Mouse (Mus musculus) heart, adult 18-20 months (tissue): ENCODE results near the gene Crip1. TPM values are rescaled to one million over a fixed set of nuclear protein-coding genes. Genes with fewer than 3 reads are reported as not detected.
A peak's percentile ranks its signal among the peaks of the same experiment; 100 is the strongest.

ENCODE experiments used
- DNase-seq, 2 experiments: peaks; one replicate each; pipeline ENCODE4 v3.0.0; 2021 to 2022; ENCODE audit warnings: mixed read lengths in 1 of 2
- total RNA-seq, 2 experiments: library from RNA; stranded (reverse); gene quantifications; 2 replicates each; pipeline ENCODE4 v1.2.3; 2021

Crip1 gene
- total RNA-seq, 2 experiments from 2014 or later = 191 to 201 TPM

- DNase-seq = peak; percentile 59 to 60
Measured at GRCm38 (mm10) chr12:113147481-113147880, 1.4 kb downstream of the Crip1 start.

GRCm38 (mm10) chr12:113148381-113149035 is 2.4 kb downstream of the Crip1 start:
- peak; percentile 75 to 78 for DNase-seq

- DNase-seq = peak; percentile 55 to 57
Measured at GRCm38 (mm10) chr12:113149341-113149740, 3.2 kb downstream of the Crip1 start.

- DNase-seq = peak; percentile 30 to 37
Measured at GRCm38 (mm10) chr12:113149896-113150295, 3.8 kb downstream of the Crip1 start.

- DNase-seq = peak; percentile 25 to 30
Measured at GRCm38 (mm10) chr12:113150591-113150990, 4.5 kb downstream of the Crip1 start.

- DNase-seq = peak; percentile 62 to 67
Measured at GRCm38 (mm10) chr12:113151046-113151445, 4.9 kb downstream of the Crip1 start.

- DNase-seq = peak; percentile 80 to 86
Measured at GRCm38 (mm10) chr12:113151661-113152271, 5.7 kb downstream of the Crip1 start.

GRCm38 (mm10) chr12:113152272-113152661 is 6.2 kb downstream of the Crip1 start:
- DNase-seq = peak; percentile 74 to 79

- peak in 1 of 2 experiments; percentile 31 for DNase-seq
Measured at GRCm38 (mm10) chr12:113152991-113153525, 6.9 kb downstream of the Crip1 start.

- DNase-seq = peak in 1 of 2 experiments; percentile 70
Measured at GRCm38 (mm10) chr12:113153971-113154370, 7.9 kb downstream of the Crip1 start.

- no peak for DNase-seq
Measured at GRCm38 (mm10) chr12:113154747-113155075, 8.6 kb downstream of the Crip1 start.

GRCm38 (mm10) chr12:113155076-113155771 is 9.1 kb downstream of the Crip1 start:
- DNase-seq = peak; percentile 73 to 79

GRCm38 (mm10) chr12:113155887-113156539 is 9.9 kb downstream of the Crip1 start, which contains the start of gene Tedc1:
Tedc1 (plus strand) TSS chr12:113156421.
- DNase-seq = peak; percentile 99 to 100

- DNase-seq = no peak
Measured at GRCm38 (mm10) chr12:113156540-113156929, 10.4 kb downstream of the Crip1 start.

GRCm38 (mm10) chr12:113157002-113157401 is 10.9 kb downstream of the Crip1 start:
- peak in 1 of 2 experiments; percentile 10 for DNase-seq

- DNase-seq = no peak
Measured at GRCm38 (mm10) chr12:113157521-113157920, 11.4 kb downstream of the Crip1 start.

GRCm38 (mm10) chr12:113157971-113158370 is 11.9 kb downstream of the Crip1 start:
- no peak for DNase-seq

- no peak for DNase-seq
Measured at GRCm38 (mm10) chr12:113163561-113164006, 17.5 kb downstream of the Crip1 start.

- peak in 1 of 2 experiments; percentile 35 for DNase-seq
Measured at GRCm38 (mm10) chr12:113168031-113168536, 22.0 kb downstream of the Crip1 start.

GRCm38 (mm10) chr12:113176960-113177725 is 31.0 kb downstream of the Crip1 start:
- no peak for DNase-seq

- no peak for DNase-seq
Measured at GRCm38 (mm10) chr12:113181020-113181419, 34.9 kb downstream of the Crip1 start.
